Comparison of ENCODE assay signal across 26 mouse cellular contexts in the genomic region with DNA sequence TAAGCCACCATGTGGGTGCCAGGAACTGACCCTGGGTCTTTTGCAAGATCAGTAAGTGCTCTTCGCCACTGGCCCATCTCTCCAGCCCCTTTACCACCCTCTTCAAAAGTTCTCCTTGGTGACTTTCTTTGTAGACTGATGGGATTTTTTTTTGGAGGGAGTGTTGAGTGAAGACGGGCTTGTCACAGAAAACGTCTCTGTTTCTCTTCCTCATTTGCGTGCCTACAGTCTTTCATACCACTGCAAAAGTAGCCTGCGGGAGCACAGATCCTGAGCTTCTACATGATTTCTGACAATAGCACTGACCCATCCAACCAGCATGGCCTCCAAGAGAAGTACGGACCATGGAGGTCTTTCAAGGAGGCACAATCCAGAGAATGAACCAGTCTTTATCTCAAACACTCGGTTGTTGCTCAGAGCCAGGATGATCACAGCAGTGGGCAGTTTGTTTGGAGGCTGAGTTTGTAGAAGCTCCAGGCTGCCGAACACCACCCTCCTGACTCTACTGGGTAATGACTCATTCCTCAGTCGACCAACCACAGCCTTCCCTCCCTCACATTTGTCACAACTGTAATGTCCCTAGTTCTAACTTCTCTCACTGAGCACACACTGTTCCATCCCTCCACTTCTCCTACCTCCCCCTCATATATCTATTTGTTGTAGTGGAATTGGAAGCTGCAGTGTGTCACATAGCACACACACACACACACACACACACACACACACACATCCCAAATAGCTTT.
DNase-seq lines count a peak whose midpoint lies in the region; ATAC-seq and TF ChIP-seq lines count a peak whose summit lies in the region.
"Had no signal": no experiment of that assay in that cellular context is flagged by ENCODE, and none has a peak within 500 bp of the region (broad histone marks: within the 10 kb centered on the region; RNA-seq: fewer than 3 reads in every experiment).

No protein-coding gene starts in this region.

- no peak for TF ChIP-seq POLR2A in bone marrow macrophage, adult 2 months (IDR thresholded peaks at IDR 0.05; ENCODE audit: borderline replicate concordance, low read depth, low read length)

- H3K4me2 ChIP-seq in lung, postnatal 0 days (replicated peaks; ENCODE audit: low read depth, low read length) = no peak overlapping the region
- H3K4me2 ChIP-seq: forebrain, embryonic 13.5 days; heart, embryonic 11.5 days; neural tube, embryonic 13.5 days had no signal

- TF ChIP-seq CTCF in lung, postnatal 0 days (IDR thresholded peaks at IDR 0.05) = no peak
- TF ChIP-seq CTCF in bone marrow macrophage, adult 2 months (IDR thresholded peaks at IDR 0.05; ENCODE audit: low read depth, low read length) = no peak

- H3K27me3 ChIP-seq in lung, postnatal 0 days (replicated peaks; ENCODE audit: insufficient read depth, low read length) = no peaks in the 10 kb centered on the region
- H3K27me3 ChIP-seq: forebrain, embryonic 13.5 days; megakaryocyte, embryonic 14.5 days; neural tube, embryonic 13.5 days had no signal

- no peak overlapping the region for H3K9ac ChIP-seq in lung, postnatal 0 days (replicated peaks; ENCODE audit: low read depth)
- H3K9ac ChIP-seq: forebrain, embryonic 13.5 days; neural tube, embryonic 13.5 days had no signal

- no peak overlapping the region for H3K4me3 ChIP-seq in lung, postnatal 0 days (ENCODE audit: low read depth, low read length)
- peak overlapping the region; percentile 36 for H3K4me3 ChIP-seq in bone marrow macrophage, adult 2 months (ENCODE audit: insufficient read depth, low read length)
- H3K4me3 ChIP-seq: forebrain, embryonic 13.5 days; hindbrain, embryonic 10.5 days; layer of hippocampus, adult 2 months; left cerebral cortex, adult 2 months; limb, embryonic 10.5 days; megakaryocyte, embryonic 14.5 days; myocyte; neural tube, embryonic 13.5 days had no signal

- H3K4me1 ChIP-seq in lung, postnatal 0 days (ENCODE audit: insufficient read depth, low read depth, low read length) = no peaks in the 10 kb centered on the region
- H3K4me1 ChIP-seq in bone marrow macrophage, adult 2 months (ENCODE audit: control insufficient read depth, insufficient read depth, low read length) = peaks cover 39% of the 10 kb centered on the region
- H3K4me1 ChIP-seq: megakaryocyte, embryonic 14.5 days had no signal

- H3K27ac ChIP-seq in lung, postnatal 0 days (ENCODE audit: low read length) = no peak overlapping the region
- peak overlapping the region; percentile 78 for H3K27ac ChIP-seq in bone marrow macrophage, adult 2 months (ENCODE audit: insufficient read depth, low read depth, low read length)
- H3K27ac ChIP-seq: forebrain, embryonic 13.5 days; hindbrain, embryonic 10.5 days; layer of hippocampus, adult 2 months; left cerebral cortex, adult 2 months; limb, embryonic 10.5 days; neural tube, embryonic 13.5 days had no signal

- no peak; the same call in 1 of the 2 replicates for ATAC-seq in lung, postnatal 0 days
- ATAC-seq in common myeloid progenitor, adult 5-6 weeks (replicated peaks; ENCODE audit: low read depth, poor library complexity, severe bottlenecking) = peak; percentile 34
- ATAC-seq: forebrain, embryonic 13.5 days; hindbrain, embryonic 16.5 days; intestine, embryonic 16.5 days; midbrain, embryonic 16.5 days had no signal

- H3K36me3 ChIP-seq in lung, postnatal 0 days (ENCODE audit: insufficient read depth, low read length) = no peaks in the 10 kb centered on the region
- H3K36me3 ChIP-seq: hindbrain, embryonic 10.5 days; limb, embryonic 10.5 days; neural tube, embryonic 13.5 days had no signal

- 80% methylated on average over 9 of the region's 9 CpGs for WGBS in lung, postnatal 0 days

- no peak for TF ChIP-seq EP300 in lung, postnatal 0 days (IDR thresholded peaks at IDR 0.05)

- H3K9me3 ChIP-seq in lung, postnatal 0 days (ENCODE audit: low read length) = no peaks in the 10 kb centered on the region
- H3K9me3 ChIP-seq: forebrain, embryonic 13.5 days; hindbrain, embryonic 10.5 days; limb, embryonic 10.5 days; neural tube, embryonic 13.5 days had no signal

- DNase-seq in lung, postnatal 0 days (ENCODE audit: low spot score) = peak; percentile 11
- DNase-seq in lung, adult 18-20 months = no peak
- peak; percentile 61 for DNase-seq in telencephalon, adult 2 months (ENCODE audit: low read depth, low spot score)
- DNase-seq in ovary, postnatal 10 days (ENCODE audit: low spot score) = no peak
- no peak for DNase-seq in cerebellum, postnatal 10 days
- DNase-seq: adrenal gland, postnatal 25 days; cerebellum, adult 11-12 months; cerebellum, postnatal 25 days; kidney, postnatal 25 days; liver; lung, postnatal 10 days; thymus, postnatal 14 days had no signal

Comparison
In these comparisons a context has a peak if more than half of its experiments do, and no peak if none do; other contexts are left out.
1. DNase-seq: peak in lung, postnatal 0 days (single experiment) and telencephalon, adult 2 months (single experiment); none in lung, adult 18-20 months (0 of 2), ovary, postnatal 10 days (single experiment) and cerebellum, postnatal 10 days (0 of 2).